Mouse (Mus musculus) G1E (cell line): ENCODE measurements at regions not wholly inside any gene's neighbourhood (a gene's known extent, or its start where the extent isn't known, plus 50 kb on each side); places are given as distances from the start of the nearest gene placed in this dataset.

ENCODE experiments used
- CTCF ChIP-seq: IDR thresholded peaks from 2 replicates; pipeline ENCODE4 v1.5.1; 2012; ENCODE audit warnings: low read depth, low read length, inconsistent platforms, mixed read lengths
- POLR2AphosphoS5 ChIP-seq: IDR thresholded peaks from 2 replicates; pipeline ENCODE4 v1.6.1; 2012; ENCODE audit warnings: low read depth, low read length, inconsistent platforms; ENCODE audit not compliant: insufficient replicate concordance

GRCm38 (mm10) chr16:25485007-25485406 lies 198.4 kb downstream of the Tprg start:
- TF ChIP-seq POLR2AphosphoS5 (no peak), CTCF (no peak)
